Mouse (Mus musculus) heart, postnatal 10 days (tissue): ENCODE data around the gene Pbx1. TPM values are rescaled to one million over a fixed set of nuclear protein-coding genes. Genes with fewer than 3 reads are reported as not detected.

ENCODE experiments used
- DNase-seq, 2 experiments: peaks; one replicate each; pipeline ENCODE4 v3.0.0; 2021
- intact Hi-C: fragments of 180-260 bp; cut with DNase I; formaldehyde crosslinking; loops from one replicate; pipeline ENCODE4 v1.15.1; 2025
- total RNA-seq, 2 experiments: library from RNA; stranded (reverse); gene quantifications; 2 replicates each; pipeline ENCODE4 v1.2.3; 2021

The Pbx1 gene
- total RNA-seq, 2 experiments from 2014 or later = 67.4 to 78.3 TPM

- no peak for DNase-seq
- intact Hi-C loops = no loop called here
These were observed 189.0 kb downstream of the Pbx1 start for GRCm38 (mm10) chr1:168243068-168243467.

- no peak for DNase-seq
- intact Hi-C loops = no loop called here
These were observed 190.8 kb downstream of the Pbx1 start for GRCm38 (mm10) chr1:168241316-168241715.

DNA sequence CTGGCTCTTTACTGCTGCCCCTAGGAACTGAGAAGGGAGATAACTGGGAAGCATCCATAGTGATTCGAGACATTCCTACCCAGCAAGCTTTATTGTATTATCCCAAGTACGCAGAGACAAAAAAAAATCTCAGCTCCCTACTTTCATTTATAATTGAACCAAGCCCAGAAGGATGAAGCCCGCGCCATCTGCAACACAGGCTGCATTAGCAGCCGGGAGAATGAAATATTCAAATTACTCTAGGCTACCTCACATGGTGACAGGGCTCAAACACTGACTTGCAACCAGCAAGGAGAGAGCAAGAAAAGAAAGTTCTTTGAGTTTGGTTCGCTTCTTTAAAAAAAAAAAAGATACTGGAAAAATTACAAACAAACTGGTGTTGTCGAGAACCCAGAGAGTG is 191.2 kb downstream of the Pbx1 start:
- DNase-seq = peak in 1 of 2 experiments; percentile 44
- intact Hi-C loops = no loop called here

- no peak for DNase-seq
- intact Hi-C loops = no loop called here
These were observed 191.7 kb downstream of the Pbx1 start for GRCm38 (mm10) chr1:168240386-168240785.

GRCm38 (mm10) chr1:168236101-168236500 is 196.0 kb downstream of the Pbx1 start:
- intact Hi-C loops = no loop called here
- no peak for DNase-seq

GRCm38 (mm10) chr1:168234355-168234754 is 197.7 kb downstream of the Pbx1 start:
- intact Hi-C loops = loop anchor here (5.0 kb wide), 1 partner anchor 53 kb away; no protein-coding TSS in a partner anchor
- DNase-seq = peak; percentile 45 to 49

DNA sequence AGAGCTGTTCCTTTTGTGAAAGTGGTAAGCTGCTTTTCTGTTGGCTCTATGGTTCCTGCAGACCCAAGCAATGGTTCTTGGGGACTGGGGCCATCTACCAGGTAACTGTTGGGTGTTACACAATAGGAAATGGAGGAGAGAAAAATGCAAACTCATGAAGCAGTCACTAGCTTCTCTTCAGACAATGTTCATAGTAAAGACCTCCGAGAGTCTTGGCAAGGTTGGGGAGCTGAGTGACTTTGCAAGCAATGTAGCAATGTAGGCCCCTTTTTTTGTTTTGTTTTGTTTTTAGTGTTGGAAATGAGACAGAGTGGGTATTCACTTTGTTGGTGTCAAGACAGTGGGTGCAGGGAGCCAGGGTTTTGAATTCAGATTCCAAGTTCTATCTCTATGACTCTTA is 198.9 kb downstream of the Pbx1 start:
- intact Hi-C loops = loop anchor here (5.0 kb wide), 1 partner anchor 54 kb away; no protein-coding TSS in a partner anchor
- no peak for DNase-seq

DNA sequence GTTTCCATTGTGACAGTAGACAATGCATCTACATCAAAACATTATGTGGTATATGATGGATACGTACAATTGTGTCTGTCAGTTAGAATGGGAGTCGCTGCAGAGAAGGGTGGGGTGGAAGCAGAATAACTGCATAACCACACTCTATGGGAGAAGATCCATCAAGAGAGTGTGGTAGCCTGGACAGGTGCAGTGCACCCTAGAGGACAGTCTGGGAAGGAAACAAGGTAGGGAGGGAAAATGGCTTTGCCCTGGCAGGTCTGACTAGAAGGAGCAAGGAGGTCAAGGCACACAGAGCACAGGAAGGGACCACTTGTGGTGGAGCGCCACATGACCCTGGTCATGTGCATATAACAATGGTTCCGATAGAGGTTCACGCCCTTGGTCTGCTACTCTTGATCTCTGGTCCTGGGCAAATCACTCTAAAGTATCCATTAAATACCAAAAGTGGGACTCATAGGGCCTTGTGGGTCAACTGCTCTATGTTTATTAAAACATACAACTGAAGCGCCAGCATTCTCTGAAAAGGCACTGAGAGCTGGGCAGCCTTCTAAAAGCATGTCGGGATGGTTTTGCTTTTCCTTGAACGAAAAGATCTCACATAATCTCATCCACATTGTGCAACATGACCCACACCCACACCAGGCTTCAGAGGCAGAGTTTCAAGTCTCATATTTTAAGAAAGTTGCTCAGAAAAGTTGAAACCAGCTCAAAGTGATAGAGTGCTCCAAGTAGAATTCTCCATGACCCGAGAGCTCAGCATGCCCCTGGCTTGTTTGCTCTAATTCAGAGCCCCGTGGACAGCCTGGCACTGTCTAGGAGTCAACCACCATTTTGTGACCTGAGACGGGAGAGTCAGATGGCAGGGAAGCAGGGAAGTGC is 200.3 kb downstream of the Pbx1 start:
- intact Hi-C loops = loop anchor here (5.0 kb wide), 1 partner anchor 56 kb away; no protein-coding TSS in a partner anchor
- DNase-seq = no peak

GRCm38 (mm10) chr1:168230858-168231257 is 201.2 kb downstream of the Pbx1 start:
- intact Hi-C loops = loop anchor here (5.0 kb wide), 1 partner anchor 56 kb away; no protein-coding TSS in a partner anchor
- DNase-seq = no peak

DNA sequence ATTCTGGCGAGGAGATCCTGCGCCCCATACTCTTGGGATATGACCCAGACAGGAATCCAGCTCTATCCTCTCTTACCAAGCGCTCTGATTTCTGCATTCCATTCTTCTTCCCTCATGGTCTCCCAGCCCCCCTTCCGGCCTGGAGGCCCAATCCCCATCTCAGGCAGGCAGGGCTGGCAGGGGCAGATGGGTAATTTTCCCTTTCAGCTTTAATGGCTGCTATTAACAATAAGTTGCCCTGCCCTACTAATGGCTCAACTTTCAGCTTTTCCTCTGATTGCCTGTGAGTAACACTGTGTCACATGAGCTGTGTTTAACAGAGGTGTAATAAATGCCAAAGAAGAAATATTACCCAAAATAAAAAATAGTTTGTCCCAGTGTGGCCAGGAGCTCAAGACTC is 201.9 kb downstream of the Pbx1 start:
- no peak for DNase-seq
- intact Hi-C loops = loop anchor here (5.0 kb wide), 1 partner anchor 57 kb away; no protein-coding TSS in a partner anchor

DNA sequence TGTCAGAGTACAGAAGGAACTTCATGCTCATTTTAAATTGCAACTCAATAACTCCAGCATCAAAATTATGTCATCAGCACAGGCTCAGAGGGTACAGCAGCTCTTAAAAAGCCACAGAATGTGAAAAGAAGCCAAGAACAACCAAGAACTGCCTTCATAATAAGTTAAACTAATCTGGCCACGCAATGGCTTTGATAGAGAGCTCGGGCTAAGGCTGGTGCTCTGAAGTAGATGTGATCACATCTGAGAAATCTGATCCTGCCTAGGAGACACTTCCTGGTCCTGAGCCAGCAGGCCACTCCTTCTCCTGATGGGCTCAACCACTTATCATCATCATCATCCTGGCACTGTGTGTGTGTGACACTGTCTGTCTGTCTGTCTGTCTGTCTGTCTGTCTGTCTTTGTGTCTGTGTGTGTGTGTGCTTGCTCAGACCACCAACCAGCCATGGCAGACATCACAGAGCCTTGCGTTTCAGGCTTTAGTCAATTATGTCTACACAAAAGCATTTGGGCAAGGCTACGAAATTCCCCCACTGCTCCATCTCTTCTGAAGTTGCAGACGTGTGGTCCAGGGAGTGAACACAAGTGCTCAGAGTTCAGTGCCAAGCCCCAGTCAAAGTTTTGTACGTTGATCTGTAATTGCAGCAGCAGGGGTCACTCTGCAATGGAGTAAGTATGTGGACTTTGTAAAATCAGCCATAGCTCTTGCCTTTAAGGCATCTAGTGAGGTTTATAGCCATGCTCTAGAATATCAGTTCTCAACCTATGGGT is 203.1 kb downstream of the Pbx1 start:
- DNase-seq = peak in 1 of 2 experiments; percentile 40
- intact Hi-C loops = no loop called here

DNA sequence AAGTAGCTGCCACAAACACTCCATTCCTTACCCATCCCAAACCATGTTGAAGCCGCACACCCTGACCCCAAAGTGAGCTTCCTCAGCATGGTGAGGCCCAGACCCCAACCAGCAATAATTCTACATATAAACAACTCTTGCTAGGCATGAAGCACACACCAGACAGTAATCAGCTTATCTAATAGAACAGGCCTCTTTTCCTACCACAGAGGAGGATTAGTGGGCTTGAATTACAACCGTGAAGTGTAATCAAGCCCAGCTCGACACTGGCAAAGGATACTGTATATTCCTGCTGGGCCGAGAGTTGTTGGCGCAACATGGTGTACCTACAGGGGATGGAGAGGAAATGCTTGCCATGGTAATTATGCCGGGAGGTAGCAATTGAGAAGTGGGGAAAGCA is 205.9 kb downstream of the Pbx1 start:
- DNase-seq = no peak
- intact Hi-C loops = no loop called here

DNA sequence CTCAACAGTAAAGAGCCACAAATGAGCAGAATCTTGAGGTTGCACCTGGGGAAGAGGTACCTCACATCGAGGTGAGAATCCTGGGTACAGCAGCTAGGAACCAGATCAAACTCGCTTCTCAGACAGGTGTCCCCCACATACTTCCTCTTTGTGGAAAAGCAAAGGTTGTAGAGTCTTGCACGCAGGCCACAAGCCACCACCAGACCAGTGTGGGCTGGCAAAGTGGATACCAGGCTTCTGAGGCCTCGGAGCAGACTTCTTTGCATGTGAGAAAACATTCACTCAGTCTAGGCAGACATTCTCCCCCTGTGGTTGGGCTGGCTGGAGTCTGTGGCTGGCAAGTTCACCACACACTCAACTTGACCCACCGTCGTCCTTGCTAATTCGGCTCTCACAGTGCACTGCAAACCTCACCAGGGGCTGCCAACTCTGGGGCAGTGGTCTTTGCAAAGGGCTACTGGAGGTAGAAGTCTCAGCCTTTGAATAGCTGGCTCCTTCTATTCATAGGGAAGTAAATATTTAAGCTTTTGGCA is 206.4 kb downstream of the Pbx1 start:
- DNase-seq = no peak
- intact Hi-C loops = no loop called here

GRCm38 (mm10) chr1:168224218-168224617 is 207.9 kb downstream of the Pbx1 start:
- DNase-seq = no peak
- intact Hi-C loops = no loop called here

DNA sequence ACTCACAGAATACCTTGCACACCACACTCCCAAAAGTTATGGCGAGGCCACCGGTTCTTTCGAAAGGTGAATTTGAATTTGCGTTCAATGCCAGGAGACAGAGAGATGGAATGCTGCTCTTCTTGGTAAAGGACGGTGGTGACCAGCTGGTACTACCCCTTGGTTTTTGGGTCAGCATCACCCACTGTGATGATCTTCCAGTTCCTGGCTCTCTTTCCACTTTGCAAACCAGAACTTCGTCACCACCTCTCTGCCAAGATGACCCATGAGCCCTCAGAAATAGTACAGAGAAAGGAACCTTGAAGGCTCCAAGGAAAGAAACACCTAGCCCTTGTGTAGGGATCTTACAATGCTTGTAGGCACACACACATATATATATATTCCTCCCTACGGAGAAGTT is 209.3 kb downstream of the Pbx1 start:
- intact Hi-C loops = no loop called here
- no peak for DNase-seq

GRCm38 (mm10) chr1:168221071-168221521 is 211.0 kb downstream of the Pbx1 start:
- intact Hi-C loops = no loop called here

GRCm38 (mm10) chr1:168215896-168216747 is 215.9 kb downstream of the Pbx1 start:
- DNase-seq = peak; percentile 66 to 75
- intact Hi-C loops = loop anchor here (2.0 to 10.0 kb wide), 3 partner anchors 161 to 1243 kb away; no protein-coding TSS in a partner anchor

More at GRCm38 (mm10) chr1:168221071-168221521, 211.0 kb downstream of the Pbx1 start:
- DNase-seq = peak in 1 of 2 experiments; percentile 35

- intact Hi-C loops = loop anchor here (2.0 to 10.0 kb wide), 3 partner anchors 162 to 1243 kb away; no protein-coding TSS in a partner anchor
- no peak for DNase-seq
These were observed 216.6 kb downstream of the Pbx1 start for GRCm38 (mm10) chr1:168215468-168215867.

GRCm38 (mm10) chr1:168214040-168214443 is 218.0 kb downstream of the Pbx1 start:
- peak; percentile 83 to 85 for DNase-seq
- intact Hi-C loops = loop anchor here (2.0 to 10.0 kb wide), 6 partner anchors 122 to 1245 kb away; partner anchors contain the start of gene Pbx1

- no peak for DNase-seq
These were observed 218.5 kb downstream of the Pbx1 start for GRCm38 (mm10) chr1:168213595-168213994.

More at GRCm38 (mm10) chr1:168213595-168213994, 218.5 kb downstream of the Pbx1 start:
- intact Hi-C loops = loop anchor here (5.0 to 10.0 kb wide), 5 partner anchors 121 to 1134 kb away; partner anchors contain the start of gene Pbx1
